Mouse (Mus musculus): ENCODE measurements around the gene Bptf. TPM values are rescaled to one million over a fixed set of nuclear protein-coding genes. Genes with fewer than 3 reads are reported as not detected.

Gene Bptf
- polyA plus RNA-seq, 1 experiment, result 106 TPM

DNA sequence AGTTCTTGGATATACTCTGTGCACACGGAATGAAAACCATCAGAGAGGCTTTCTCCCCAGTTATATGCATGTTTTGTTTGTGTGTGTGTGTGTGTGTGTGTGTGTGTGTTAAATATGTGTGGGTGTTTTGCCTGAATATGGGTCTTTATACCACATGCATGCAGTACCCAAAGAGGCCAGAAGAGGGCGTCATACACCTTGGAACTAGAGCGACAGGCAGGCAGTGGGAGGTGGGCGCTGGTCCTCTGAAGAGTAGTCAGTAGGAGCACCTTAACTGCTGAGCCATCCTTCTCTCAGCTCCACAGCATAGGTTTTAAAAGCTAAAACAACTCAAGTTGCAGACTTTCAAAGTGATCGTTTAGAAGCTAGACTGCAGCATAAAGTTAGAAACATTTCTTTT, 26.7 kb downstream of the Bptf start:
- TF ChIP-seq GATA1 (IDR thresholded peaks at IDR 0.05; ENCODE audit: borderline replicate concordance, low read length) (no peak), FLI1 (IDR thresholded peaks at IDR 0.05; ENCODE audit: low read length) (no peak)
- Histone ChIP-seq H3K36me3 (replicated peaks; ENCODE audit: low read length) (peaks cover 73% of the 10 kb centered on the region), H3K4me1 (peaks cover 75% of the 10 kb centered on the region), H3K4me3 (replicated peaks) (no peak overlapping the region), H3K27me3 (replicated peaks) (no peaks in the 10 kb centered on the region), H3K9me3 (no peaks in the 10 kb centered on the region)

GRCm38 (mm10) chr11:107103736-107104135, 28.2 kb downstream of the Bptf start:
- TF ChIP-seq GATA1 (IDR thresholded peaks at IDR 0.05; ENCODE audit: borderline replicate concordance, low read length) (no peak), FLI1 (IDR thresholded peaks at IDR 0.05; ENCODE audit: low read length) (no peak)
- no peaks in the 10 kb centered on the region for H3K27me3 ChIP-seq (replicated peaks)
- H3K9me3 ChIP-seq, result no peaks in the 10 kb centered on the region
- H3K4me3 ChIP-seq (replicated peaks), result no peak overlapping the region
- peaks cover 63% of the 10 kb centered on the region for H3K4me1 ChIP-seq
- peaks cover 74% of the 10 kb centered on the region for H3K36me3 ChIP-seq (replicated peaks; ENCODE audit: low read length)

DNA sequence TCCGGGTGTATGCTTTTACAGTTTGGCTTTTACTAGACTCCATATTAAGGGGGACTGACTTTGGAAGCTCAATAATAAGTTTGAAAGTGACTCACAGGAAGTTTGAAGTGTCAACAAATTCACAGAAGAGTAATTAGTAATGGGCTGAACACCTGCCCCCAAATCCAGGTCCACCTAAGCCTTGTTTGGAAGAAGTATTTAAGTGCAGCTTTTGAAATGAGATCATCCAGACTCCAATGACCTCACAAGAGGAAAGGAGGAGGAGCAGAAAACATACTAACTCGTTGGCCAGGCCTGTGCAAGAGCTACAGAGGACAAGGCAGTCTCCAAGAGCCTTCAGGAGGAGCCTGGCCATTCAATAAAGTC, 28.7 kb downstream of the Bptf start:
- no peaks in the 10 kb centered on the region for H3K27me3 ChIP-seq (replicated peaks)
- peaks cover 58% of the 10 kb centered on the region for H3K4me1 ChIP-seq
- H3K36me3 ChIP-seq (replicated peaks; ENCODE audit: low read length), result peaks cover 75% of the 10 kb centered on the region
- H3K4me3 ChIP-seq (replicated peaks), result no peak overlapping the region
- H3K9me3 ChIP-seq, result no peaks in the 10 kb centered on the region
- no peak for TF ChIP-seq FLI1 (IDR thresholded peaks at IDR 0.05; ENCODE audit: low read length)
- TF ChIP-seq GATA1 (IDR thresholded peaks at IDR 0.05; ENCODE audit: borderline replicate concordance, low read length), result no peak

- TF ChIP-seq GATA1 (IDR thresholded peaks at IDR 0.05; ENCODE audit: borderline replicate concordance, low read length), result no peak
- no peak for TF ChIP-seq FLI1 (IDR thresholded peaks at IDR 0.05; ENCODE audit: low read length)
- Histone ChIP-seq H3K9me3 (no peaks in the 10 kb centered on the region), H3K4me3 (replicated peaks) (peak overlapping the region; percentile 72), H3K36me3 (replicated peaks; ENCODE audit: low read length) (peaks cover 77% of the 10 kb centered on the region), H3K4me1 (peaks cover 54% of the 10 kb centered on the region), H3K27me3 (replicated peaks) (no peaks in the 10 kb centered on the region)
Measured at GRCm38 (mm10) chr11:107102465-107103223, 29.3 kb downstream of the Bptf start.

DNA sequence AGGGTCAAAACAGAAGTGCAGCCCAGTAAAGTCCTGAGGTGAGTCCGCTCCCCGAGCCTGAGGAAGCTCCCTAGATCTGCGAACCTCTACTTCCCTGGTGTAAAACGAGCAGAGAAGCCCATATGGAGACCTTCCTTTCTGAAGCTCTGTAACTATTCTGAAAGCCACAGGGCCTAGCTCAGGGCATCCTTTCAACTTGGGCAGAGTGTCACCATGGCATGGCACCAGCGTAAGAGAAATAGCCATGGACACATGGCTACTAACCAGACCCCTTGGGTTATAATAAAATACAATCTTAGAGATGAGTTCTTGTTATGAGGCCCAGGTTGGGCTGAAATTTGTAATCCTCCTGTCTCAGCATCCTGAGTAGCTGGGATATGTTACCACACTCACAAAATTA, 35.0 kb downstream of the Bptf start:
- Histone ChIP-seq H3K27me3 (replicated peaks) (no peaks in the 10 kb centered on the region), H3K4me3 (replicated peaks) (no peak overlapping the region), H3K9me3 (no peaks in the 10 kb centered on the region), H3K4me1 (peaks cover 22% of the 10 kb centered on the region), H3K36me3 (replicated peaks; ENCODE audit: low read length) (peaks cover 86% of the 10 kb centered on the region)
- no peak for TF ChIP-seq GATA1 (IDR thresholded peaks at IDR 0.05; ENCODE audit: borderline replicate concordance, low read length)
- no peak for TF ChIP-seq FLI1 (IDR thresholded peaks at IDR 0.05; ENCODE audit: low read length)

DNA sequence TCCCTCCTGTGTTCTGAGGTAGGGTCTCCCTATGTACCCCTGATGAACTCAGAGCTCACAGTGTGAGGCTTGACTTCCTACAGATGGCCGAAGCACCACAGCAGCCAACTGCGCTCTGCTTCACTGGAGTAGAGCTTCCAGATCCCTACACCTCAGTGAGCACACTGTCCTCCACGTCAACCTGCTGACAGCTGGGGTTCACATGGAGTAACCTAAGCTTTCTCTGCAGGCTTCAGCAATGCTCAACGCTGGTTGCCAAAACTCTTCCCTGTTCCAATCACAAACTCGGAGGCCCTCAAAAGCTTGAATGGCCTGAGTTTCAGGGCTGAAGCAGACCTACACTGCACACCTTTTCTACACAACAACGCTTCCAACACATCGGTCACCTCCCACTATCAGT, 38.1 kb downstream of the Bptf start:
- H3K9me3 ChIP-seq, result no peaks in the 10 kb centered on the region
- no peak overlapping the region for H3K4me3 ChIP-seq (replicated peaks)
- H3K36me3 ChIP-seq (replicated peaks; ENCODE audit: low read length), result peaks cover 86% of the 10 kb centered on the region
- no peak for TF ChIP-seq FLI1 (IDR thresholded peaks at IDR 0.05; ENCODE audit: low read length)
- TF ChIP-seq GATA1 (IDR thresholded peaks at IDR 0.05; ENCODE audit: borderline replicate concordance, low read length), result no peak
- peaks cover 29% of the 10 kb centered on the region for H3K4me1 ChIP-seq
- no peaks in the 10 kb centered on the region for H3K27me3 ChIP-seq (replicated peaks)

DNA sequence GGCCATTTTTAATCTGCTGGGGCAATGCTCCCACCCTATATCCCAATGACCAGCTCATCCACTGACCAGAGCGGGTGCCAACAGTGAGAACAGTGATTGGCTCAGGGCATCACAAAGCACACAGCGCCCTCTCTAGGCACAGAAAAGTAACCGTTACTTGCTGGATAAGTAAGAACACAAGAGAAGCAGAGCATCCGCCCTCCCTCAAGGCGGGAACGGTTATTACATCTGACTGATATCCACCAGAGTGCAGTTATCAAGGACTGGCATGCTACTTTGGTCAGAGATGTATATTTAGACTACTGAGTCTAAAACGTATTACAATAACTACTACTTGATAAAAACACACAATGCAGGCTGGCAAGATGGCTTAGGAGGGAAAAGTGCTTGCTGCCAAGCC, 39.3 kb downstream of the Bptf start:
- Histone ChIP-seq H3K4me1 (peaks cover 31% of the 10 kb centered on the region), H3K27me3 (replicated peaks) (no peaks in the 10 kb centered on the region), H3K36me3 (replicated peaks; ENCODE audit: low read length) (peaks cover 84% of the 10 kb centered on the region), H3K9me3 (no peaks in the 10 kb centered on the region), H3K4me3 (replicated peaks) (no peak overlapping the region)
- no peak for TF ChIP-seq GATA1 (IDR thresholded peaks at IDR 0.05; ENCODE audit: borderline replicate concordance, low read length)
- no peak for TF ChIP-seq FLI1 (IDR thresholded peaks at IDR 0.05; ENCODE audit: low read length)

DNA sequence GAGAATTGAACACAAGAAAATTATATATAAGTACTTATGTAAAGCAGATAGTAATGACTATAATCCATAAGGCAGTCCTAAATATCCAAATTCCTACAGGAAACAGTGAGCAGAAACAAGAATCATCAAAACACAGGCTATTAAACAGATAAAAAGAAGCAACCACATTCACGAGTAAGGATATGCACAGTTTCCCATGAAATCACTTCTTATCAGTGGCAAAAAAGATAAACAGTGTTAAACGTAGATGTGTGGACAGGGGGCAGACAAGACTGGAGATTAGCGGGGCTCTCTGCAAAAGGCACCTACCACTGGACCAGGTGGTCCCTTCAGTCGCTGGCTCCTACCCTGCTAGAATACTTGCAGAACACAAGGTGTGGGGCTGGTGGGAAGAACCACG, 46.1 kb downstream of the Bptf start:
- TF ChIP-seq FLI1 (IDR thresholded peaks at IDR 0.05; ENCODE audit: low read length), result no peak
- no peak for TF ChIP-seq GATA1 (IDR thresholded peaks at IDR 0.05; ENCODE audit: borderline replicate concordance, low read length)
- peaks cover 88% of the 10 kb centered on the region for H3K36me3 ChIP-seq (replicated peaks; ENCODE audit: low read length)
- H3K4me1 ChIP-seq, result peaks cover 57% of the 10 kb centered on the region
- no peak overlapping the region for H3K4me3 ChIP-seq (replicated peaks)
- H3K9me3 ChIP-seq, result no peaks in the 10 kb centered on the region
- H3K27me3 ChIP-seq (replicated peaks), result no peaks in the 10 kb centered on the region

- TF ChIP-seq GATA1 (IDR thresholded peaks at IDR 0.05; ENCODE audit: borderline replicate concordance, low read length) (no peak), FLI1 (IDR thresholded peaks at IDR 0.05; ENCODE audit: low read length) (no peak)
- no peaks in the 10 kb centered on the region for H3K9me3 ChIP-seq
- H3K4me1 ChIP-seq, result peaks cover 45% of the 10 kb centered on the region
- no peak overlapping the region for H3K4me3 ChIP-seq (replicated peaks)
- H3K36me3 ChIP-seq (replicated peaks; ENCODE audit: low read length), result peaks cover 92% of the 10 kb centered on the region
- H3K27me3 ChIP-seq (replicated peaks), result no peaks in the 10 kb centered on the region
Measured at GRCm38 (mm10) chr11:107083480-107083879, 48.4 kb downstream of the Bptf start.

GRCm38 (mm10) chr11:107065216-107065785, 66.6 kb downstream of the Bptf start:
- H3K27me3 ChIP-seq (replicated peaks), result no peaks in the 10 kb centered on the region
- H3K4me3 ChIP-seq (replicated peaks), result no peak overlapping the region
- TF ChIP-seq GATA1 (IDR thresholded peaks at IDR 0.05; ENCODE audit: borderline replicate concordance, low read length), result no peak
- no peak for TF ChIP-seq FLI1 (IDR thresholded peaks at IDR 0.05; ENCODE audit: low read length)
- H3K4me1 ChIP-seq, result peaks cover 39% of the 10 kb centered on the region
- no peaks in the 10 kb centered on the region for H3K9me3 ChIP-seq
- peaks cover 96% of the 10 kb centered on the region for H3K36me3 ChIP-seq (replicated peaks; ENCODE audit: low read length)
